Mouse (Mus musculus) left cerebral cortex, adult 18-20 months (tissue): ENCODE measurements around the gene Dnah6. TPM values are rescaled to one million over a fixed set of nuclear protein-coding genes. Genes with fewer than 3 reads are reported as not detected.

Source experiments
- DNase-seq, 2 experiments: peaks; one replicate each; pipeline ENCODE4 v3.0.0; 2021 to 2022; ENCODE audit warnings: low spot score in 2 of 2, mixed read lengths in 1 of 2
- total RNA-seq, 2 experiments: library from RNA; stranded (reverse); gene quantifications; 2 replicates each; pipeline ENCODE4 v1.2.3; 2021

Dnah6 gene
- total RNA-seq, 2 experiments from 2014 or later, result 0.30 TPM

GRCm38 (mm10) chr6:72969787-72970186 is 251.7 kb downstream of the Dnah6 start:
- DNase-seq, result no peak

Other genes starting within 250 kb of the Dnah6 start
- 100 to 1,000 TPM; 123 to 134 TPM for gene Suclg1, start 26.7 kb upstream of the Dnah6 start, total RNA-seq
- gene 4931417E11Rik, start 248.0 kb upstream of the Dnah6 start, total RNA-seq, result not detected